Comparison of ENCODE assay signal across 34 mouse cellular contexts in genomic region chr13:111865956-111866355, GRCm38 (mm10).
"Had no signal": no experiment of that assay in that cellular context is flagged by ENCODE, and none has a peak within 500 bp of the region (broad histone marks: within the 10 kb centered on the region; RNA-seq: fewer than 3 reads in every experiment).

No protein-coding gene starts in this region.

- H3K4me2 ChIP-seq: heart, embryonic 11.5 days; heart, embryonic 12.5 days; heart, embryonic 13.5 days; heart, embryonic 15.5 days; hindbrain, embryonic 12.5 days; hindbrain, embryonic 13.5 days; hindbrain, embryonic 14.5 days; hindbrain, embryonic 15.5 days; intestine, embryonic 15.5 days; kidney, embryonic 15.5 days had no signal

- H3K9me3 ChIP-seq: heart, embryonic 12.5 days; heart, embryonic 15.5 days; hindbrain, embryonic 10.5 days; hindbrain, embryonic 12.5 days; hindbrain, embryonic 13.5 days; hindbrain, embryonic 15.5 days; intestine, embryonic 15.5 days; kidney, embryonic 15.5 days had no signal

- H3K27me3 ChIP-seq: heart, embryonic 12.5 days; heart, embryonic 13.5 days; heart, embryonic 15.5 days; hindbrain, embryonic 12.5 days; hindbrain, embryonic 13.5 days; hindbrain, embryonic 15.5 days; intestine, embryonic 15.5 days; kidney, embryonic 15.5 days had no signal

- DNase-seq: heart, postnatal 10 days; heart, postnatal 14 days; heart, postnatal 36 days; kidney, adult 11 months; kidney, adult 18-20 months; kidney, adult 2 months; kidney, adult 8-10 months; kidney, adult 9 months; kidney, postnatal 10 days; kidney, postnatal 14 days; kidney, postnatal 25 days; kidney, postnatal 36 days; kidney, postnatal 4 days; layer of hippocampus, adult 9-11 months; layer of hippocampus, postnatal 36 days had no signal

- ATAC-seq: hindbrain, embryonic 16.5 days; hindbrain, postnatal 0 days; inflammation-experienced regulatory T-cells, adult 6 months; intestine, embryonic 15.5 days; intestine, embryonic 16.5 days; intestine, postnatal 0 days had no signal

- H3K36me3 ChIP-seq: heart, embryonic 12.5 days; heart, embryonic 13.5 days; heart, embryonic 15.5 days; hindbrain, embryonic 10.5 days; hindbrain, embryonic 12.5 days; hindbrain, embryonic 13.5 days; hindbrain, embryonic 15.5 days; intestine, embryonic 15.5 days; kidney, embryonic 15.5 days had no signal

- H3K27ac ChIP-seq: heart, embryonic 13.5 days; heart, embryonic 15.5 days; hindbrain, embryonic 10.5 days; hindbrain, embryonic 12.5 days; hindbrain, embryonic 13.5 days; hindbrain, embryonic 14.5 days; hindbrain, embryonic 15.5 days; hindbrain, postnatal 0 days; intestine, embryonic 15.5 days; kidney, embryonic 15.5 days; kidney, postnatal 0 days; layer of hippocampus, adult 2 months; left cerebral cortex, adult 2 months had no signal

- H3K9ac ChIP-seq: heart, embryonic 12.5 days; heart, embryonic 13.5 days; heart, embryonic 15.5 days; hindbrain, embryonic 12.5 days; hindbrain, embryonic 13.5 days; hindbrain, embryonic 14.5 days; hindbrain, embryonic 15.5 days; intestine, embryonic 15.5 days; kidney, embryonic 15.5 days had no signal

- H3K4me3 ChIP-seq: heart, embryonic 12.5 days; heart, embryonic 13.5 days; heart, embryonic 15.5 days; hindbrain, embryonic 10.5 days; hindbrain, embryonic 12.5 days; hindbrain, embryonic 13.5 days; hindbrain, embryonic 15.5 days; intestine, embryonic 15.5 days; kidney, embryonic 15.5 days; layer of hippocampus, adult 2 months; left cerebral cortex, adult 2 months had no signal
